Mouse (Mus musculus) liver, embryonic 14.5 days (tissue): Measurements from ENCODE around the gene BC048403.

Experiments used
- CTCF ChIP-seq: IDR thresholded peaks from 2 replicates; pipeline ENCODE4 v1.5.1; 2016; ENCODE audit warnings: antibody characterized with exemption, low read depth, control low read depth
- EP300 ChIP-seq: IDR thresholded peaks from 2 replicates; pipeline ENCODE4 v1.6.1; 2016; ENCODE audit warnings: antibody characterized with exemption, low read depth

GRCm38 (mm10) chr10:121704871-121705270 is 34.9 kb upstream of the BC048403 start:
- TF ChIP-seq EP300: no peak
- no peak for TF ChIP-seq CTCF
